In the genomic region with DNA sequence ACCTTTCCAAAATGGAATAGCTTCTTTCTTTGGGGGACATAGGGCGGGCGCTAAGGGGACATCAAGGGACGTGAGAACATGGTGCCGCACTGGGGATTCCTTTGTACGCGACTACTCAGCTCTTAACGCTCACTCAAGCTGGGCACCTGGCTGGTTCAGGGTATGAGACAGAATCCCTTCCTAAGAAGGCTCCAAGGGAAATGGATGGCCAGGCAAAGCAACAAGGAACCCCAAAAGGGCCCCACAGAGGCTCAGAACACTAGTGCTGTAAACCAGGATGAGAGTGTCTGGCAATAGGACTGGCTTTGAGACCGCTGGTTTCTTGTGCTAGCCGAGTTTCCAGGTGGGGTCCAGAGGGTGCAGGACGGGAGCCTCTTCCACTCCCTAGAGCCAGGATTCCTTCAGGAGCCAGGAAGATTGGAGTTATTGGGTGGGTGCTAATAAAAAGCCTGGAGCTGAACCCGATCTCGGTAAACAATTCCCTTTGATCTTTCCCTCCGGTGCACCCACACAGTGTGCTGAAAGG, we compare ENCODE assay signal across 9 mouse cellular contexts. TPM values are rescaled to one million over a fixed set of nuclear protein-coding genes. Genes with fewer than 3 reads are reported as not detected.
DNase-seq lines count a peak whose midpoint lies in the region; ATAC-seq and TF ChIP-seq lines count a peak whose summit lies in the region.
"Had no signal": no experiment of that assay in that cellular context is flagged by ENCODE, and none has a peak within 500 bp of the region (broad histone marks: within the 10 kb centered on the region; RNA-seq: fewer than 3 reads in every experiment).

No protein-coding gene starts in this region.

- intact Hi-C loops in heart, postnatal 36 days (cut with DNase I), result loop anchor here (2.0 kb wide), 1 partner anchor 14 kb away; no protein-coding TSS in a partner anchor
- intact Hi-C loops in left cerebral cortex, postnatal 4 days (cut with DNase I), result no loop called here

- TF ChIP-seq POLR2A in cortical plate, adult 2 months (IDR thresholded peaks at IDR 0.05; ENCODE audit: extremely low read depth, insufficient read depth, low read length), result no peak

- 25% methylated on average over 13 of the region's 13 CpGs for WGBS in heart, embryonic 16.5 days
- WGBS in hindbrain, embryonic 13.5 days, result 19% methylated on average over 13 of the region's 13 CpGs
- WGBS in midbrain, embryonic 13.5 days, result 16% methylated on average over 13 of the region's 13 CpGs

- no peak for TF ChIP-seq CTCF in cortical plate, adult 2 months (IDR thresholded peaks at IDR 0.05; ENCODE audit: extremely low read depth, insufficient read depth, low read length)

- ATAC-seq in heart, embryonic 16.5 days (replicated peaks; ENCODE audit: extremely low read depth, insufficient read depth, low FRiP score), result no peak
- peak; percentile 56 for ATAC-seq in hindbrain, embryonic 13.5 days (ENCODE audit: low FRiP score)
- peak; percentile 57 for ATAC-seq in midbrain, embryonic 13.5 days

- H3K4me3 ChIP-seq in heart, embryonic 16.5 days (ENCODE audit: low read length), result peak overlapping the region; percentile 51
- H3K4me3 ChIP-seq in cortical plate, adult 2 months (ENCODE audit: insufficient read depth, low read length), result peak overlapping the region; percentile 44
- H3K4me3 ChIP-seq in hindbrain, embryonic 13.5 days, result peak overlapping the region; percentile 40
- H3K4me3 ChIP-seq in midbrain, embryonic 13.5 days (replicated peaks), result peak overlapping the region; percentile 46

- no peaks in the 10 kb centered on the region for H3K9me3 ChIP-seq in heart, embryonic 16.5 days (replicated peaks; ENCODE audit: control insufficient read depth, low read length)
- no peaks in the 10 kb centered on the region for H3K9me3 ChIP-seq in hindbrain, embryonic 13.5 days
- H3K9me3 ChIP-seq in midbrain, embryonic 13.5 days, result no peaks in the 10 kb centered on the region

- DNase-seq in heart, postnatal 36 days, result no peak
- no peak for DNase-seq in retina, postnatal 1 day
- DNase-seq in right cerebral cortex, postnatal 36 days (ENCODE audit: low spot score in 2 of 2), result no peak
- no peak for DNase-seq in left cerebral cortex, postnatal 4 days

- H3K27me3 ChIP-seq in heart, embryonic 16.5 days (ENCODE audit: control insufficient read depth, insufficient read depth, low read length), result peaks cover 3% of the 10 kb centered on the region; the same call in 1 of the 2 replicates
- H3K27me3 ChIP-seq in hindbrain, embryonic 13.5 days, result 0 out of 2 replicates have a peak, but pooled peaks cover 8% of the 10 kb centered on the region
- H3K27me3 ChIP-seq in midbrain, embryonic 13.5 days, result peaks cover 10% of the 10 kb centered on the region; the same call in 1 of the 2 replicates

- peaks cover 6% of the 10 kb centered on the region for H3K4me1 ChIP-seq in heart, embryonic 16.5 days (ENCODE audit: control insufficient read depth, insufficient read depth, low read length)
- no peaks in the 10 kb centered on the region for H3K4me1 ChIP-seq in cortical plate, adult 2 months (ENCODE audit: control insufficient read depth, insufficient read depth, low read length)
- H3K4me1 ChIP-seq in hindbrain, embryonic 13.5 days (replicated peaks), result peaks cover 10% of the 10 kb centered on the region; the same call in 1 of the 2 replicates
- peaks cover 9% of the 10 kb centered on the region for H3K4me1 ChIP-seq in midbrain, embryonic 13.5 days (replicated peaks)

- H3K4me2 ChIP-seq in heart, embryonic 16.5 days (ENCODE audit: low read depth, low read length), result peak overlapping the region; percentile 83
- H3K4me2 ChIP-seq in hindbrain, embryonic 13.5 days, result peak overlapping the region; percentile 61
- peak overlapping the region; percentile 68 for H3K4me2 ChIP-seq in midbrain, embryonic 13.5 days (replicated peaks)

- no peaks in the 10 kb centered on the region for H3K36me3 ChIP-seq in heart, embryonic 16.5 days (ENCODE audit: control insufficient read depth, insufficient read depth)
- H3K36me3 ChIP-seq in hindbrain, embryonic 13.5 days, result no peaks in the 10 kb centered on the region
- no peaks in the 10 kb centered on the region for H3K36me3 ChIP-seq in midbrain, embryonic 13.5 days

- peak overlapping the region; percentile 60 for H3K9ac ChIP-seq in heart, embryonic 16.5 days (ENCODE audit: low read length)
- peak overlapping the region; percentile 73 for H3K9ac ChIP-seq in hindbrain, embryonic 13.5 days
- H3K9ac ChIP-seq in midbrain, embryonic 13.5 days (replicated peaks), result peak overlapping the region; percentile 67

- no peak overlapping the region for H3K27ac ChIP-seq in heart, embryonic 16.5 days (ENCODE audit: low read length)
- no peak overlapping the region for H3K27ac ChIP-seq in cortical plate, adult 2 months (ENCODE audit: insufficient read depth, low read length)
- peak overlapping the region; percentile 69 for H3K27ac ChIP-seq in hindbrain, embryonic 13.5 days
- H3K27ac ChIP-seq in midbrain, embryonic 13.5 days, result 0 out of 2 replicates have a peak overlapping the region, but pooled peaks have one; percentile 31

RNA-seq across cellular contexts. Expression of gene Apoa1, which starts 2.1 kb away (rescaled TPM):
- 5.8 and 20.1 TPM in 2 replicates for polyA plus RNA-seq in heart, embryonic 16.5 days (2015; fragmentation: Nextera tagmentation; extraction: Ambion mirVana)
- total RNA-seq in heart, postnatal 36 days (2021), result not detected
- polyA plus RNA-seq in cortical plate, adult 2 months (2012; rRNA removed), result 2.0 and 2.4 TPM in 2 replicates
- 3.3 and 3.7 TPM in 2 replicates for polyA plus RNA-seq in hindbrain, embryonic 13.5 days (2015; fragmentation: Nextera tagmentation; extraction: Ambion mirVana)
- polyA plus RNA-seq in midbrain, embryonic 13.5 days (2015; fragmentation: Nextera tagmentation; extraction: Ambion mirVana), result 2.9 and 3.3 TPM in 2 replicates
- total RNA-seq in left cerebral cortex, postnatal 4 days (2021), result 1 to 10 TPM in 1 of 2 experiments, not detected in 1; 1.4 TPM
- total RNA-seq: hematopoietic stem cell, adult 5-6 weeks had no signal

RNA-seq across cellular contexts. Expression of gene Apoc3, which starts 4.9 kb away (rescaled TPM):
- polyA plus RNA-seq in heart, embryonic 16.5 days (2015; fragmentation: Nextera tagmentation; extraction: Ambion mirVana), result 0.89 TPM in 1 of 2 replicates, not detected in the other
- not detected for total RNA-seq in heart, postnatal 36 days (2021)
- 0.96 and 1.1 TPM in 2 replicates for polyA plus RNA-seq in cortical plate, adult 2 months (2012; rRNA removed)
- polyA plus RNA-seq in hindbrain, embryonic 13.5 days (2015; fragmentation: Nextera tagmentation; extraction: Ambion mirVana), result not detected in 2 replicates
- not detected in 2 replicates for polyA plus RNA-seq in midbrain, embryonic 13.5 days (2015; fragmentation: Nextera tagmentation; extraction: Ambion mirVana)
- total RNA-seq in left cerebral cortex, postnatal 4 days (2021), result not detected
- total RNA-seq: hematopoietic stem cell, adult 5-6 weeks had no signal

RNA-seq across cellular contexts. Expression of gene Apoa4, which starts 10.0 kb away (rescaled TPM):
- 1.3 TPM in 1 of 2 replicates, not detected in the other for polyA plus RNA-seq in heart, embryonic 16.5 days (2015; fragmentation: Nextera tagmentation; extraction: Ambion mirVana)
- total RNA-seq in heart, postnatal 36 days (2021), result not detected
- polyA plus RNA-seq in cortical plate, adult 2 months (2012; rRNA removed), result 0.04 and 0.13 TPM in 2 replicates
- polyA plus RNA-seq in hindbrain, embryonic 13.5 days (2015; fragmentation: Nextera tagmentation; extraction: Ambion mirVana), result not detected in 2 replicates
- polyA plus RNA-seq in midbrain, embryonic 13.5 days (2015; fragmentation: Nextera tagmentation; extraction: Ambion mirVana), result 0.08 and 0.57 TPM in 2 replicates
- not detected for total RNA-seq in left cerebral cortex, postnatal 4 days (2021)
- total RNA-seq: hematopoietic stem cell, adult 5-6 weeks had no signal

RNA-seq across cellular contexts. Expression of gene Apoa5, which starts 37.9 kb away (rescaled TPM):
- not detected in 2 replicates for polyA plus RNA-seq in heart, embryonic 16.5 days (2015; fragmentation: Nextera tagmentation; extraction: Ambion mirVana)
- not detected for total RNA-seq in heart, postnatal 36 days (2021)
- not detected in 2 replicates for polyA plus RNA-seq in cortical plate, adult 2 months (2012; rRNA removed)
- polyA plus RNA-seq in hindbrain, embryonic 13.5 days (2015; fragmentation: Nextera tagmentation; extraction: Ambion mirVana), result not detected in 2 replicates
- not detected in 2 replicates for polyA plus RNA-seq in midbrain, embryonic 13.5 days (2015; fragmentation: Nextera tagmentation; extraction: Ambion mirVana)
- not detected for total RNA-seq in left cerebral cortex, postnatal 4 days (2021)
- total RNA-seq: hematopoietic stem cell, adult 5-6 weeks had no signal

RNA-seq across cellular contexts. Expression of gene Zpr1, which starts 42.4 kb away (rescaled TPM):
- 36.7 and 39.5 TPM in 2 replicates for polyA plus RNA-seq in heart, embryonic 16.5 days (2015; fragmentation: Nextera tagmentation; extraction: Ambion mirVana)
- 10 to 100 TPM; 19.5 to 24.6 TPM for total RNA-seq in heart, postnatal 36 days (2021)
- 42.2 and 43.5 TPM in 2 replicates for polyA plus RNA-seq in cortical plate, adult 2 months (2012; rRNA removed)
- 60.2 and 61.1 TPM in 2 replicates for polyA plus RNA-seq in hindbrain, embryonic 13.5 days (2015; fragmentation: Nextera tagmentation; extraction: Ambion mirVana)
- polyA plus RNA-seq in midbrain, embryonic 13.5 days (2015; fragmentation: Nextera tagmentation; extraction: Ambion mirVana), result 54.5 and 61.0 TPM in 2 replicates
- total RNA-seq in left cerebral cortex, postnatal 4 days (2021), result 10 to 100 TPM; 47.2 to 48.1 TPM

Comparison
In these comparisons a context has a peak if more than half of its experiments do, and no peak if none do; other contexts are left out.
1. H3K27ac ChIP-seq: peak in hindbrain, embryonic 13.5 days (single experiment) and midbrain, embryonic 13.5 days (single experiment); none in heart, embryonic 16.5 days (single experiment) and cortical plate, adult 2 months (single experiment).
2. Peak in every context shown above with its lines, with median percentiles within 50 percentile points of each other: H3K4me2 ChIP-seq, H3K4me3 ChIP-seq and H3K9ac ChIP-seq.